In the genomic region with DNA sequence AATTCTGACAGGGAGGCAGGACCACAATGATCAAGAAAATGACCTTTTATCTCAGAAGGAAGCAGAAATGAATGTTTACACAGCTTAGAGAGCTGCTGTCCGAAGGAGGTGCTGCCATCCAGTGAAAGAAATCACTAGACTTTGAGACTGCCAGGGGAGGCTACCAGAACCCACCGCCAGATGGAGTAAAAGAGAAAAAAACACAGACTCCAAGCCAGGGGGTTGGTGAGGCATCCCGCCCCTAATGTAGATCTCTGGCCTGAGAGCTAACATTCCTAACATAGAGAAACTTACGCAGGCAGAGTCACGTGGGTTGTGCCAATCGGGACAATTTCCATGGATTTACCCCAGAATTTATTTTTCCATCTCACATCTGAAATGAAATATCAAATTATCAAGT, we compare ENCODE assay signal across 9 mouse cellular contexts. TPM values are rescaled to one million over a fixed set of nuclear protein-coding genes. Genes with fewer than 3 reads are reported as not detected.
DNase-seq lines count a peak whose midpoint lies in the region; ATAC-seq and TF ChIP-seq lines count a peak whose summit lies in the region.
"Had no signal": no experiment of that assay in that cellular context is flagged by ENCODE, and none has a peak within 500 bp of the region (broad histone marks: within the 10 kb centered on the region; RNA-seq: fewer than 3 reads in every experiment).

No protein-coding gene starts in this region.

- TF ChIP-seq CTCF in lung, adult 2 months (IDR thresholded peaks at IDR 0.05; ENCODE audit: insufficient read depth, low read length): 0 out of 2 replicates have a peak, but pooled peaks have one; percentile 3

- no peak overlapping the region for H3K9ac ChIP-seq in kidney, embryonic 16.5 days (replicated peaks; ENCODE audit: low read length)
- H3K9ac ChIP-seq in neural tube, embryonic 14.5 days (replicated peaks; ENCODE audit: low read depth, low read length): no peak overlapping the region

- H3K4me2 ChIP-seq in kidney, embryonic 16.5 days (replicated peaks; ENCODE audit: low read depth, low read length): no peak overlapping the region
- H3K4me2 ChIP-seq in neural tube, embryonic 14.5 days (ENCODE audit: low read depth, low read length): no peak overlapping the region

- no peak for TF ChIP-seq POLR2A in lung, adult 2 months (IDR thresholded peaks at IDR 0.05; ENCODE audit: borderline replicate concordance, extremely low read depth, low read depth, low read length)

- H3K4me1 ChIP-seq in lung, adult 2 months (ENCODE audit: control insufficient read depth, insufficient read depth, low read length): no peaks in the 10 kb centered on the region
- H3K4me1 ChIP-seq in kidney, embryonic 16.5 days (ENCODE audit: insufficient read depth, low read length): no peaks in the 10 kb centered on the region
- H3K4me1 ChIP-seq in neural tube, embryonic 14.5 days (ENCODE audit: control insufficient read depth, insufficient read depth, low read length): no peaks in the 10 kb centered on the region

- H3K36me3 ChIP-seq in kidney, embryonic 16.5 days (ENCODE audit: insufficient read depth, low read length): 0 out of 2 replicates have a peak, but pooled peaks cover 2% of the 10 kb centered on the region
- H3K36me3 ChIP-seq in neural tube, embryonic 14.5 days (ENCODE audit: control insufficient read depth, insufficient read depth, low read length): no peaks in the 10 kb centered on the region

- H3K27ac ChIP-seq in kidney, embryonic 16.5 days (ENCODE audit: low read length): no peak overlapping the region
- no peak overlapping the region for H3K27ac ChIP-seq in neural tube, embryonic 14.5 days (ENCODE audit: low read depth, low read length)
- H3K27ac ChIP-seq: macrophage had no signal

- no peaks in the 10 kb centered on the region for H3K9me3 ChIP-seq in kidney, embryonic 16.5 days (ENCODE audit: low read length)
- no peaks in the 10 kb centered on the region for H3K9me3 ChIP-seq in neural tube, embryonic 14.5 days (ENCODE audit: control insufficient read depth, low read length)

- H3K27me3 ChIP-seq in kidney, embryonic 16.5 days (ENCODE audit: insufficient read depth, low read length): no peaks in the 10 kb centered on the region
- H3K27me3 ChIP-seq in neural tube, embryonic 14.5 days (ENCODE audit: control insufficient read depth, insufficient read depth, low read length): no peaks in the 10 kb centered on the region

- 34% methylated on average over 6 of the region's 6 CpGs for WGBS in lung, adult 2 months
- 37% methylated on average over 6 of the region's 6 CpGs for WGBS in kidney, embryonic 16.5 days
- 39% methylated on average over 6 of the region's 6 CpGs for WGBS in neural tube, embryonic 14.5 days

- H3K4me3 ChIP-seq in lung, adult 2 months (replicated peaks; ENCODE audit: extremely low read depth, low read depth, low read length): no peak overlapping the region
- H3K4me3 ChIP-seq in kidney, embryonic 16.5 days (ENCODE audit: low read length): no peak overlapping the region
- no peak overlapping the region for H3K4me3 ChIP-seq in neural tube, embryonic 14.5 days (ENCODE audit: low read depth, low read length)

- DNase-seq in cerebellum, postnatal 14 days: peak; percentile 71 to 75
- DNase-seq in lung, adult 2 months: no peak
- DNase-seq in lung, postnatal 36 days: no peak
- peak; percentile 24 for DNase-seq in c-Kit-positive CD71-negative TER-119-negative erythroid progenitor cells, embryonic 14.5 days (ENCODE audit: low read depth)
- no peak for DNase-seq in spleen, adult 12 weeks (ENCODE audit: low spot score)

- no peak for ATAC-seq in cerebellum, adult (ENCODE audit: insufficient number of reproducible peaks, low FRiP score, low TSS enrichment)
- ATAC-seq in kidney, embryonic 16.5 days (ENCODE audit: low FRiP score, low TSS enrichment): 0 out of 2 replicates have a peak, but pooled peaks have one; percentile 13
- ATAC-seq in neural tube, embryonic 14.5 days (ENCODE audit: low read depth): peak; percentile 44; the same call in 1 of the 2 replicates

RNA-seq across cellular contexts. Expression of a gene that starts 45.4 kb away (rescaled TPM):
- polyA plus RNA-seq in lung, adult 2 months (2012; rRNA removed): 0.48 and 0.75 TPM in 2 replicates
- 55.3 and 58.0 TPM in 2 replicates for polyA plus RNA-seq in kidney, embryonic 16.5 days (2015; fragmentation: Nextera tagmentation; extraction: Ambion mirVana)
- 93.9 and 99.0 TPM in 2 replicates for polyA plus RNA-seq in neural tube, embryonic 14.5 days (2014; fragmentation: Nextera tagmentation; extraction: Ambion mirVana)

Comparison
In these comparisons a context has a peak if more than half of its experiments do, and no peak if none do; other contexts are left out.
1. DNase-seq: peak in cerebellum, postnatal 14 days (2 of 2) and c-Kit-positive CD71-negative TER-119-negative erythroid progenitor cells, embryonic 14.5 days (single experiment); none in lung, adult 2 months (single experiment), lung, postnatal 36 days (single experiment) and spleen, adult 12 weeks (single experiment).
2. RNA of a gene that starts 45.4 kb away (polyA plus RNA-seq): 93.9 to 99.0 TPM in neural tube, embryonic 14.5 days and 55.3 to 58.0 TPM in kidney, embryonic 16.5 days; 0.48 to 0.75 TPM in lung, adult 2 months; every median in the first group is over 10 times any median in the second.